Mouse (Mus musculus): ENCODE results near the gene Psma7.

The Psma7 gene

GRCm38 (mm10) chr2:179989098-179989497, 53.1 kb downstream of the Psma7 start:
- POLR2A ChIA-PET: interaction anchor here in 3 of 4 experiments (0.6 to 2.5 kb wide), 25 partner anchors 9 to 293 kb away, joined by 3 to 16 read pairs (median 4); partner anchors contain the start of genes Psma7 (in 2 of the 3), Ss18l1 (in 2 of the 3), Lsm14b (in 1 of the 3) and Taf4 (in 1 of the 3)
- CTCF ChIA-PET: interaction anchor here in 1 of 4 experiments (1.0 kb wide), 1 partner anchor 62 kb away, joined by 4 read pairs; no protein-coding TSS in a partner anchor

GRCm38 (mm10) chr2:179986437-179987022, 55.7 kb downstream of the Psma7 start:
- ChIA-PET POLR2A (interaction anchor here in 2 of 4 experiments (0.6 to 1.5 kb wide), 3 partner anchors 10 to 15 kb away, joined by 3 to 4 read pairs (median 3); partner anchors contain the start of gene Taf4 (in 1 of the 2)), CTCF (interaction anchor here in 1 of 4 experiments (0.6 kb wide), 1 partner anchor 264 kb away, joined by 6 read pairs; no protein-coding TSS in a partner anchor)

All from embryonic stem cell, embryonic (primary cell).